Mouse (Mus musculus) hematopoietic stem cell, adult 5-6 weeks (primary cell): ENCODE results near the gene Cog3. TPM values are rescaled to one million over a fixed set of nuclear protein-coding genes. Genes with fewer than 3 reads are reported as not detected.

Experiments
- ATAC-seq, 2 experiments: fragments of 125-278 bp in 1 of 2; replicated peaks in 1 of 2; 2 replicates each; pipeline ENCODE4 v1.8.0; 2016 to 2017; ENCODE audit warnings: inconsistent platforms in 2 of 2, mild to moderate bottlenecking in 2 of 2, moderate number of reproducible peaks in 2 of 2, low read depth in 1 of 2, moderate TSS enrichment in 1 of 2; ENCODE audit not compliant: low FRiP score in 2 of 2, poor library complexity in 2 of 2, severe bottlenecking in 2 of 2, insufficient read depth in 1 of 2, low TSS enrichment in 1 of 2
- total RNA-seq: library from RNA; stranded (forward); fragments of 172-1452, 232-1000 nt; gene quantifications from 2 replicates; pipeline ENCODE4 v1.2.3, GENCODE M21; 2017

Gene Cog3
- total RNA-seq, 1 experiment from 2014 or later: 27.6 TPM

GRCm38 (mm10) chr14:75769334-75769733 is 15.0 kb upstream of the Cog3 start:
- no peak for ATAC-seq

- ATAC-seq: no peak
Measured at GRCm38 (mm10) chr14:75768275-75768608, 13.9 kb upstream of the Cog3 start.

GRCm38 (mm10) chr14:75767492-75768274 is 13.4 kb upstream of the Cog3 start:
- peak; percentile 49 to 80; a peak in 2 of 4 replicates for ATAC-seq

GRCm38 (mm10) chr14:75761028-75761805 is 6.9 kb upstream of the Cog3 start:
- ATAC-seq: peak; percentile 71 to 84

GRCm38 (mm10) chr14:75758401-75758800 is 4.1 kb upstream of the Cog3 start:
- no peak for ATAC-seq

- ATAC-seq: no peak
Measured at GRCm38 (mm10) chr14:75757821-75758220, 3.5 kb upstream of the Cog3 start.

GRCm38 (mm10) chr14:75756971-75757370 is 2.7 kb upstream of the Cog3 start:
- ATAC-seq: no peak

- ATAC-seq: no peak
Measured at GRCm38 (mm10) chr14:75753206-75753605, 1.1 kb downstream of the Cog3 start.

GRCm38 (mm10) chr14:75751040-75751439 is 3.3 kb downstream of the Cog3 start:
- no peak for ATAC-seq

- no peak; a peak in 1 of 4 replicates for ATAC-seq
Measured at GRCm38 (mm10) chr14:75749123-75749522, 5.2 kb downstream of the Cog3 start.

GRCm38 (mm10) chr14:75747960-75748359 is 6.4 kb downstream of the Cog3 start:
- ATAC-seq: no peak

- no peak for ATAC-seq
Measured at GRCm38 (mm10) chr14:75741904-75742303, 12.4 kb downstream of the Cog3 start.

- no peak; a peak in 1 of 4 replicates for ATAC-seq
Measured at GRCm38 (mm10) chr14:75735597-75735996, 18.7 kb downstream of the Cog3 start.

GRCm38 (mm10) chr14:75732631-75733030 is 21.7 kb downstream of the Cog3 start:
- ATAC-seq: no peak

- ATAC-seq: no peak
Measured at GRCm38 (mm10) chr14:75731361-75731760, 23.0 kb downstream of the Cog3 start.

GRCm38 (mm10) chr14:75728111-75728510 is 26.2 kb downstream of the Cog3 start:
- no peak for ATAC-seq

- ATAC-seq: peak; percentile 17 to 48; a peak in 3 of 4 replicates
Measured at GRCm38 (mm10) chr14:75727046-75727445, 27.3 kb downstream of the Cog3 start.

- ATAC-seq: no peak
Measured at GRCm38 (mm10) chr14:75722816-75723215, 31.5 kb downstream of the Cog3 start.
